ENCODE assay signal across 10 mouse cellular contexts in genomic region chr4:125145213-125145612, GRCm38 (mm10). TPM values are rescaled to one million over a fixed set of nuclear protein-coding genes. Genes with fewer than 3 reads are reported as not detected.
DNase-seq lines count a peak whose midpoint lies in the region; ATAC-seq and TF ChIP-seq lines count a peak whose summit lies in the region.
"Had no signal": no experiment of that assay in that cellular context is flagged by ENCODE, and none has a peak within 500 bp of the region (broad histone marks: within the 10 kb centered on the region; RNA-seq: fewer than 3 reads in every experiment).

No protein-coding gene starts in this region.

- H3K9ac ChIP-seq in liver, postnatal 0 days (replicated peaks) = no peak overlapping the region
- no peak overlapping the region for H3K9ac ChIP-seq in forebrain, embryonic 15.5 days (replicated peaks)
- H3K9ac ChIP-seq: forebrain, embryonic 13.5 days had no signal

- no peaks in the 10 kb centered on the region for H3K9me3 ChIP-seq in liver, postnatal 0 days (ENCODE audit: low read length)
- H3K9me3 ChIP-seq in forebrain, embryonic 15.5 days = no peaks in the 10 kb centered on the region
- H3K9me3 ChIP-seq: forebrain, embryonic 13.5 days had no signal

- DNase-seq in heart, adult 18-20 months = peak; percentile 60 to 80
- DNase-seq in heart, postnatal 25 days (ENCODE audit: low spot score) = no peak
- peak; percentile 28 for DNase-seq in 3134 (ENCODE audit: extremely low read depth, insufficient read length, low spot score)
- DNase-seq in adrenal gland, postnatal 14 days = peak; percentile 76
- peak; percentile 47 for DNase-seq in liver, postnatal 0 days
- no peak for DNase-seq in retina, embryonic 14.5 days (ENCODE audit: low spot score)
- DNase-seq in urinary bladder, postnatal 14 days (ENCODE audit: low spot score) = no peak
- DNase-seq: thymus, adult 2 months had no signal

- peak overlapping the region; percentile 70 for H3K27ac ChIP-seq in liver, postnatal 0 days (ENCODE audit: low read depth)
- H3K27ac ChIP-seq in forebrain, embryonic 15.5 days (replicated peaks) = no peak overlapping the region
- H3K27ac ChIP-seq: forebrain, embryonic 13.5 days had no signal

- 7% methylated on average over 10 of the region's 10 CpGs for WGBS in liver, postnatal 0 days (ENCODE audit: insufficient replicate concordance)
- WGBS in forebrain, embryonic 15.5 days = 30% methylated on average over 10 of the region's 10 CpGs

- no peak for TF ChIP-seq EP300 in liver, postnatal 0 days (IDR thresholded peaks at IDR 0.05; ENCODE audit: low read depth)

- no peaks in the 10 kb centered on the region for H3K4me1 ChIP-seq in liver, postnatal 0 days (ENCODE audit: insufficient read depth)
- H3K4me1 ChIP-seq in forebrain, embryonic 15.5 days = peaks cover 11% of the 10 kb centered on the region; the same call in 1 of the 2 replicates

- H3K4me3 ChIP-seq in liver, postnatal 0 days (ENCODE audit: low read depth, low read length) = no peak overlapping the region
- no peak overlapping the region for H3K4me3 ChIP-seq in forebrain, embryonic 15.5 days
- H3K4me3 ChIP-seq: forebrain, embryonic 13.5 days had no signal

- intact Hi-C loops in heart, postnatal 25 days (cut with DNase I) = no loop called here

- H3K27me3 ChIP-seq in liver, postnatal 0 days (ENCODE audit: insufficient read depth, low read length) = no peaks in the 10 kb centered on the region
- H3K27me3 ChIP-seq in forebrain, embryonic 15.5 days = no peaks in the 10 kb centered on the region

- peak; percentile 74 for ATAC-seq in liver, postnatal 0 days
- ATAC-seq in forebrain, embryonic 15.5 days (replicated peaks) = no peak
- ATAC-seq: forebrain, embryonic 13.5 days had no signal

- no peak for TF ChIP-seq CTCF in liver, postnatal 0 days (IDR thresholded peaks at IDR 0.05; ENCODE audit: low read depth)

- H3K4me2 ChIP-seq in liver, postnatal 0 days (ENCODE audit: low read depth, low read length) = peak overlapping the region; percentile 40; the same call in 1 of the 2 replicates
- no peak overlapping the region for H3K4me2 ChIP-seq in forebrain, embryonic 15.5 days (replicated peaks)
- H3K4me2 ChIP-seq: forebrain, embryonic 13.5 days had no signal

- H3K36me3 ChIP-seq in liver, postnatal 0 days (replicated peaks; ENCODE audit: insufficient read depth, low read length) = no peaks in the 10 kb centered on the region
- H3K36me3 ChIP-seq in forebrain, embryonic 15.5 days = no peaks in the 10 kb centered on the region

RNA-seq across cellular contexts. Expression of gene Zc3h12a, which starts 17.6 kb away (rescaled TPM):
- 1 to 10 TPM; 4.0 to 4.1 TPM for total RNA-seq in heart, adult 18-20 months (2021)
- 1 to 10 TPM; 3.5 to 4.1 TPM for total RNA-seq in heart, postnatal 25 days (2021)
- 5.4 and 6.3 TPM in 2 replicates for total RNA-seq in adrenal gland, postnatal 14 days (2021)
- polyA plus RNA-seq in liver, postnatal 0 days (2015; fragmentation: Nextera tagmentation; extraction: Ambion mirVana) = 0.44 and 0.48 TPM in 2 replicates
- 0.14 and 0.19 TPM in 2 replicates for polyA plus RNA-seq in forebrain, embryonic 15.5 days (2015; fragmentation: Nextera tagmentation; extraction: Ambion mirVana)

Comparison
In these comparisons a context has a peak if more than half of its experiments do, and no peak if none do; other contexts are left out.
1. DNase-seq: peak in heart, adult 18-20 months (2 of 2), 3134 (single experiment), adrenal gland, postnatal 14 days (single experiment) and liver, postnatal 0 days (single experiment); none in heart, postnatal 25 days (single experiment), retina, embryonic 14.5 days (single experiment) and urinary bladder, postnatal 14 days (single experiment).